Mouse (Mus musculus): Measurements from ENCODE around the gene Noto.

Noto gene

GRCm38 (mm10) chr6:85478416-85478815 lies 54.7 kb downstream of the Noto start:
- no peak for DNase-seq
